Mouse (Mus musculus): ENCODE measurements around the gene Tmem247. TPM values are rescaled to one million over a fixed set of nuclear protein-coding genes. Genes with fewer than 3 reads are reported as not detected.

The Tmem247 gene
- not detected in 2 replicates for polyA plus RNA-seq (2015; fragmentation: Nextera tagmentation; extraction: Ambion mirVana)

GRCm38 (mm10) chr17:86917048-86917447 is at the start of gene Tmem247:
Tmem247 (plus strand) TSS chr17:86917348.
- ATAC-seq (ENCODE audit: insufficient number of reproducible peaks, low FRiP score, low TSS enrichment, low read depth): no peak

GRCm38 (mm10) chr17:86870586-86870985 is 46.6 kb upstream of the Tmem247 start:
- no peak for ATAC-seq (ENCODE audit: insufficient number of reproducible peaks, low FRiP score, low TSS enrichment, low read depth)
- Histone ChIP-seq H3K9ac (no peak overlapping the region), H3K9me3 (replicated peaks) (no peaks in the 10 kb centered on the region), H3K4me3 (replicated peaks) (no peak overlapping the region), H3K36me3 (no peaks in the 10 kb centered on the region), H3K27ac (replicated peaks) (no peak overlapping the region), H3K27me3 (no peaks in the 10 kb centered on the region), H3K4me2 (replicated peaks) (no peak overlapping the region), H3K4me1 (no peaks in the 10 kb centered on the region)
- 81% methylated on average over 8 of the region's 8 CpGs for WGBS

More at GRCm38 (mm10) chr17:86917048-86917447, at the start of gene Tmem247:
- Histone ChIP-seq H3K27ac (replicated peaks) (no peak within 1 kb of the TSS), H3K36me3 (no peaks in the 10 kb centered on the region), H3K9ac (no peak within 1 kb of the TSS), H3K4me2 (replicated peaks) (no peak within 1 kb of the TSS), H3K4me1 (no peaks in the 10 kb centered on the region), H3K9me3 (replicated peaks) (0 out of 2 replicates have a peak, but pooled peaks cover 2% of the 10 kb centered on the region), H3K27me3 (no peaks in the 10 kb centered on the region), H3K4me3 (replicated peaks) (no peak within 1 kb of the TSS)
- 89% methylated on average over 10 of the region's 10 CpGs for WGBS

GRCm38 (mm10) chr17:86872643-86873042 is 44.5 kb upstream of the Tmem247 start:
- Histone ChIP-seq H3K4me3 (replicated peaks) (no peak overlapping the region), H3K4me2 (replicated peaks) (no peak overlapping the region), H3K4me1 (no peaks in the 10 kb centered on the region), H3K9me3 (replicated peaks) (no peaks in the 10 kb centered on the region), H3K9ac (no peak overlapping the region), H3K36me3 (no peaks in the 10 kb centered on the region), H3K27me3 (no peaks in the 10 kb centered on the region), H3K27ac (replicated peaks) (no peak overlapping the region)
- ATAC-seq (ENCODE audit: insufficient number of reproducible peaks, low FRiP score, low TSS enrichment, low read depth): no peak
- WGBS: 49% methylated on average over 6 of the region's 6 CpGs

DNA sequence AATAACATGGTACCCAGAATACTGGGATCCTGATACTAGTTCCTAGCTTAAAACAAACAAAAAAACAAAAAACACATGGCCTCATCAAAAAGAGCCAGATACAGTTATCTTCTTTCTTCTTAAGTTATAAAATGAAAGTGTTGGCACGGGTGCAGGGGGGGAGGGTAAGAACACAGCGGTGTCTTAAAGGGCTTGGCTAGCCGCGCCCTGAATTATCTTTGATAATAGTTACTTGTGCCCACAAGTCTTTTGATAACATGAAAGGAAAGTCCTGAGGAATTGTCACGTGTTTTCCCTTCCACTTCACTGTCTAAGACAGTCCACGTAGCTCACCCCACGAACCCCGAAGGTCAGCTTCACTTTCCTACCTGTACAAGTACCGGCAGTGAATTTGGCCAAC is 40.2 kb upstream of the Tmem247 start:
- Histone ChIP-seq H3K4me3 (replicated peaks) (no peak overlapping the region), H3K9ac (no peak overlapping the region), H3K4me1 (no peaks in the 10 kb centered on the region), H3K27me3 (no peaks in the 10 kb centered on the region), H3K9me3 (replicated peaks) (no peaks in the 10 kb centered on the region), H3K4me2 (replicated peaks) (no peak overlapping the region), H3K36me3 (no peaks in the 10 kb centered on the region), H3K27ac (replicated peaks) (no peak overlapping the region)
- no peak for ATAC-seq (ENCODE audit: insufficient number of reproducible peaks, low FRiP score, low TSS enrichment, low read depth)
- WGBS: 86% methylated on average over 9 of the region's 9 CpGs

- 72% methylated on average over 2 of the region's 2 CpGs for WGBS
These were observed 39.4 kb upstream of the Tmem247 start for GRCm38 (mm10) chr17:86877747-86878146.

DNA sequence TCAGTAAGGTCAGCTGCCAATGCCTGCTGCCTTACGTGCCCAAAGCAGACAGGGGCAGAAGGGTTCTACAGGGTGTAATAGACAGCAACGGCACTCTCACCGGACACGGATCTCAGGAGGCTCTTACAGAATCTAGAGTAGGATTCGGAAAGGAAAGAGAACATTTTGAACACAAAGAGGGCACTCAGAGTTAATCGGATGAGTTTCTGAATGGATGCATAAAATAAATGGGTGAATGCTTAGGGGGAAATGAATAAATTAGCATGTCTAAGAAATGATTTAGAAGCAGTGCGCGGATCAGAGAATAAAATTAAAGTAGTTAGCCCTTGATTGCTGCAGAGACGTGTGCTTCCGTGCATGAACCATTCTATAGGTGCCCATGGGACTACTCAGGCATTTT is 37.1 kb upstream of the Tmem247 start:
- 85% methylated on average over 10 of the region's 10 CpGs for WGBS
- Histone ChIP-seq H3K27ac (replicated peaks) (no peak overlapping the region), H3K36me3 (no peaks in the 10 kb centered on the region), H3K27me3 (no peaks in the 10 kb centered on the region), H3K9ac (no peak overlapping the region), H3K4me3 (replicated peaks) (no peak overlapping the region), H3K4me2 (replicated peaks) (no peak overlapping the region), H3K4me1 (no peaks in the 10 kb centered on the region), H3K9me3 (replicated peaks) (no peaks in the 10 kb centered on the region)
- ATAC-seq (ENCODE audit: insufficient number of reproducible peaks, low FRiP score, low TSS enrichment, low read depth): no peak

More at GRCm38 (mm10) chr17:86877747-86878146, 39.4 kb upstream of the Tmem247 start:
- Histone ChIP-seq H3K36me3 (no peaks in the 10 kb centered on the region), H3K27ac (replicated peaks) (no peak overlapping the region), H3K9ac (no peak overlapping the region), H3K9me3 (replicated peaks) (no peaks in the 10 kb centered on the region), H3K4me2 (replicated peaks) (no peak overlapping the region), H3K27me3 (no peaks in the 10 kb centered on the region), H3K4me1 (no peaks in the 10 kb centered on the region), H3K4me3 (replicated peaks) (no peak overlapping the region)
- ATAC-seq (ENCODE audit: insufficient number of reproducible peaks, low FRiP score, low TSS enrichment, low read depth): no peak

- Histone ChIP-seq H3K9ac (no peak overlapping the region), H3K4me1 (no peaks in the 10 kb centered on the region), H3K4me3 (replicated peaks) (no peak overlapping the region), H3K4me2 (replicated peaks) (no peak overlapping the region), H3K9me3 (replicated peaks) (no peaks in the 10 kb centered on the region), H3K36me3 (no peaks in the 10 kb centered on the region), H3K27me3 (no peaks in the 10 kb centered on the region), H3K27ac (replicated peaks) (no peak overlapping the region)
- ATAC-seq (ENCODE audit: insufficient number of reproducible peaks, low FRiP score, low TSS enrichment, low read depth): no peak
- WGBS: 88% methylated on average over 4 of the region's 4 CpGs
These were observed 36.6 kb upstream of the Tmem247 start for GRCm38 (mm10) chr17:86880461-86881044.

GRCm38 (mm10) chr17:86895191-86895590 is 22.0 kb upstream of the Tmem247 start:
- Histone ChIP-seq H3K27ac (replicated peaks) (no peak overlapping the region), H3K4me1 (no peaks in the 10 kb centered on the region), H3K36me3 (no peaks in the 10 kb centered on the region), H3K4me3 (replicated peaks) (no peak overlapping the region), H3K4me2 (replicated peaks) (no peak overlapping the region), H3K9me3 (replicated peaks) (no peaks in the 10 kb centered on the region), H3K9ac (no peak overlapping the region), H3K27me3 (no peaks in the 10 kb centered on the region)
- 74% methylated on average over 4 of the region's 4 CpGs for WGBS
- no peak for ATAC-seq (ENCODE audit: insufficient number of reproducible peaks, low FRiP score, low TSS enrichment, low read depth)

DNA sequence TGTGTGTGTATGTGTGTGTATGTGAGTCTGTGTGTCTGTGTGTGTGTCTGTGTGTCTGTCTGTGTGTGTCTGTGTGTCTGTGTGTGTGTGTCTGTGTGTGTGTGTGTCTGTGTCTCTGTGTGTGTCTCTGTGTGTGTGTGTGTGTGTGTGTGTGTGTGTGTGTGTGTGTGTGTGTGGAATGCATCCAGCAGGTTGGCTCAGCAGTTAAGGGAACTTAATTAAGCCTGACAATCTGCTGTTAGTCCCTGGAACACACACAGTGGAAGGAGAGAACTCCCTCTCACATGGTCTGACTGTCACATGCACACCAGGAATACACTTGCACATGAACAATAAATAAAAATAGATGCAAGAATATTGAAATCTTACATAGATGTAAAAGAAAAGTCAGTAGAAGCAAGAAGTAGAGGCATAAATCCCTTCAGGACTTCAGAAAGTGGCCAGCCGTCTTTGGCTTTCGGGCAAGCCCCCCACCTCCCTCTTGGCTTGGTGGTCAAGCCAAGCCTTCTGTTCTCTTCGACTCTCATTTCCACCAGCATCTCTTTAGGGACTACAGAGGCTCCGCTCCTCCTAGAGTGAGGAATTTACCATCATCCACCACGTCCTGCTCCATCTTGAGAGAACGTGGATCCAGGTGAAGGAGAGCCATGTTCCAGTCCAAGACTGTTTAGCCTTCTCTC is 19.5 kb upstream of the Tmem247 start:
- Histone ChIP-seq H3K27me3 (no peaks in the 10 kb centered on the region), H3K4me2 (replicated peaks) (no peak overlapping the region), H3K27ac (replicated peaks) (no peak overlapping the region), H3K9ac (no peak overlapping the region), H3K9me3 (replicated peaks) (no peaks in the 10 kb centered on the region), H3K4me3 (replicated peaks) (no peak overlapping the region), H3K36me3 (no peaks in the 10 kb centered on the region), H3K4me1 (no peaks in the 10 kb centered on the region)
- WGBS: 89% methylated on average over 6 of the region's 6 CpGs
- ATAC-seq (ENCODE audit: insufficient number of reproducible peaks, low FRiP score, low TSS enrichment, low read depth): no peak

- Histone ChIP-seq H3K9ac (no peak overlapping the region), H3K4me1 (no peaks in the 10 kb centered on the region), H3K36me3 (no peaks in the 10 kb centered on the region), H3K27me3 (0 out of 2 replicates have a peak, but pooled peaks cover 4% of the 10 kb centered on the region), H3K27ac (replicated peaks) (no peak overlapping the region), H3K4me3 (replicated peaks) (no peak overlapping the region), H3K9me3 (replicated peaks) (no peaks in the 10 kb centered on the region), H3K4me2 (replicated peaks) (no peak overlapping the region)
- no peak for ATAC-seq (ENCODE audit: insufficient number of reproducible peaks, low FRiP score, low TSS enrichment, low read depth)
- 75% methylated on average over 5 of the region's 5 CpGs for WGBS
These were observed 17.3 kb upstream of the Tmem247 start for GRCm38 (mm10) chr17:86899821-86900220.

DNA sequence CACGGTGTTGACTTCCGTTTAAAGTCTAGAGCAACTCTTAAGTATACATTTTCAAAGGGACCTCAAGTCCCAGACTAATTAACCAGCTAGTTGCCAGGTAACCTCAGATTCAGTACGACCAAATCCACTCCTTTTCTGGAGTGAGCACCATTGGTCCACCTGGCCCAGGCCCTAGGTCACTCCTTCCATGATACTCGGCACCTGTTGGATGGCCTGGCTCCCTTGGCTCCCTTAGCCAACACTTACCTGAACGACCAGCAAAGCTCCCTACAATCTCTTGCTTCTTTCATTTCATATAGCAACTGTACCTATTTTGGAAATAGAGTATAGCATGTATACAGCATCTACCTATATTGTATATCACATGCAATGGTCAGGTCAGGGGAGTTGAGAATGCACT is 16.6 kb upstream of the Tmem247 start:
- 79% methylated on average over 5 of the region's 5 CpGs for whole genome bisulfite sequencing
- Histone ChIP-seq H3K36me3 (no peaks in the 10 kb centered on the region), H3K4me3 (replicated peaks) (no peak overlapping the region), H3K4me1 (peaks cover 5% of the 10 kb centered on the region), H3K9me3 (replicated peaks) (no peaks in the 10 kb centered on the region), H3K27me3 (0 out of 2 replicates have a peak, but pooled peaks cover 4% of the 10 kb centered on the region), H3K27ac (replicated peaks) (no peak overlapping the region), H3K9ac (no peak overlapping the region), H3K4me2 (replicated peaks) (no peak overlapping the region)
- ATAC-seq (ENCODE audit: insufficient number of reproducible peaks, low FRiP score, low TSS enrichment, low read depth): no peak

All from embryonic facial prominence, embryonic 15.5 days (tissue).